Mouse (Mus musculus): ENCODE data around the gene Taf7l. TPM values are rescaled to one million over a fixed set of nuclear protein-coding genes. Genes with fewer than 3 reads are reported as not detected.

The Taf7l gene
- polyA plus RNA-seq, 1 experiment from 2014 or later = not detected

- Histone ChIP-seq H3K4me1 (replicated peaks; ENCODE audit: control insufficient read depth, insufficient read depth, low read length) (no peaks in the 10 kb centered on the region), H3K36me3 (ENCODE audit: control insufficient read depth, insufficient read depth, low read length) (no peaks in the 10 kb centered on the region), H3K27ac (ENCODE audit: low read length) (no peak overlapping the region), H3K4me2 (ENCODE audit: low read depth, low read length) (no peak overlapping the region), H3K4me3 (ENCODE audit: low read length) (no peak overlapping the region), H3K9ac (ENCODE audit: low read length) (no peak overlapping the region), H3K27me3 (ENCODE audit: control insufficient read depth, insufficient read depth, low read depth, low read length) (no peaks in the 10 kb centered on the region), H3K9me3 (ENCODE audit: control insufficient read depth, low read length) (no peaks in the 10 kb centered on the region)
- WGBS = 47% methylated on average over 6 of the region's 6 CpGs
- ATAC-seq (ENCODE audit: low read depth) = 0 out of 2 replicates have a peak, but pooled peaks have one; percentile 15
Observed at GRCm38 (mm10) chrX:134426819-134427218, 49.5 kb downstream of the Taf7l start.

GRCm38 (mm10) chrX:134425798-134426197 is 50.5 kb downstream of the Taf7l start:
- Histone ChIP-seq H3K4me1 (replicated peaks; ENCODE audit: control insufficient read depth, insufficient read depth, low read length) (no peaks in the 10 kb centered on the region), H3K4me3 (ENCODE audit: low read length) (no peak overlapping the region), H3K4me2 (ENCODE audit: low read depth, low read length) (no peak overlapping the region), H3K27me3 (ENCODE audit: control insufficient read depth, insufficient read depth, low read depth, low read length) (no peaks in the 10 kb centered on the region), H3K36me3 (ENCODE audit: control insufficient read depth, insufficient read depth, low read length) (no peaks in the 10 kb centered on the region), H3K9me3 (ENCODE audit: control insufficient read depth, low read length) (no peaks in the 10 kb centered on the region), H3K9ac (ENCODE audit: low read length) (no peak overlapping the region), H3K27ac (ENCODE audit: low read length) (no peak overlapping the region)
- 77% methylated on average over 10 of the region's 10 CpGs for WGBS
- ATAC-seq (ENCODE audit: low read depth) = no peak

- Histone ChIP-seq H3K4me1 (replicated peaks; ENCODE audit: control insufficient read depth, insufficient read depth, low read length) (no peaks in the 10 kb centered on the region), H3K4me2 (ENCODE audit: low read depth, low read length) (no peak overlapping the region), H3K9ac (ENCODE audit: low read length) (no peak overlapping the region), H3K27me3 (ENCODE audit: control insufficient read depth, insufficient read depth, low read depth, low read length) (no peaks in the 10 kb centered on the region), H3K27ac (ENCODE audit: low read length) (no peak overlapping the region), H3K4me3 (ENCODE audit: low read length) (no peak overlapping the region), H3K9me3 (ENCODE audit: control insufficient read depth, low read length) (no peaks in the 10 kb centered on the region), H3K36me3 (ENCODE audit: control insufficient read depth, insufficient read depth, low read length) (no peaks in the 10 kb centered on the region)
- ATAC-seq (ENCODE audit: low read depth) = no peak
- WGBS = 100% methylated on average over 4 of the region's 5 CpGs
Observed at GRCm38 (mm10) chrX:134424263-134424662, 52.0 kb downstream of the Taf7l start.

GRCm38 (mm10) chrX:134420097-134420496 is 56.2 kb downstream of the Taf7l start:
- H3K9ac ChIP-seq (ENCODE audit: low read length) = no peak overlapping the region
- no peaks in the 10 kb centered on the region for H3K4me1 ChIP-seq (replicated peaks; ENCODE audit: control insufficient read depth, insufficient read depth, low read length)
- H3K27me3 ChIP-seq (ENCODE audit: control insufficient read depth, insufficient read depth, low read depth, low read length) = no peaks in the 10 kb centered on the region
- no peaks in the 10 kb centered on the region for H3K36me3 ChIP-seq (ENCODE audit: control insufficient read depth, insufficient read depth, low read length)
- ATAC-seq (ENCODE audit: low read depth) = no peak
- H3K27ac ChIP-seq (ENCODE audit: low read length) = no peak overlapping the region
- 79% methylated on average over 5 of the region's 5 CpGs for whole genome bisulfite sequencing
- H3K9me3 ChIP-seq (ENCODE audit: control insufficient read depth, low read length) = no peaks in the 10 kb centered on the region
- H3K4me3 ChIP-seq (ENCODE audit: low read length) = no peak overlapping the region
- H3K4me2 ChIP-seq (ENCODE audit: low read depth, low read length) = no peak overlapping the region

GRCm38 (mm10) chrX:134412096-134412495 is 64.2 kb downstream of the Taf7l start:
- no peaks in the 10 kb centered on the region for H3K36me3 ChIP-seq (ENCODE audit: control insufficient read depth, insufficient read depth, low read length)
- H3K9ac ChIP-seq (ENCODE audit: low read length) = no peak overlapping the region
- no peaks in the 10 kb centered on the region for H3K27me3 ChIP-seq (ENCODE audit: control insufficient read depth, insufficient read depth, low read depth, low read length)
- H3K4me3 ChIP-seq (ENCODE audit: low read length) = no peak overlapping the region
- no peak overlapping the region for H3K4me2 ChIP-seq (ENCODE audit: low read depth, low read length)
- H3K27ac ChIP-seq (ENCODE audit: low read length) = no peak overlapping the region
- H3K9me3 ChIP-seq (ENCODE audit: control insufficient read depth, low read length) = no peaks in the 10 kb centered on the region
- WGBS = 81% methylated on average over 1 of the region's 1 CpGs
- H3K4me1 ChIP-seq (replicated peaks; ENCODE audit: control insufficient read depth, insufficient read depth, low read length) = no peaks in the 10 kb centered on the region
- ATAC-seq (ENCODE audit: low read depth) = no peak

Other genes with a start within 250 kb of the Taf7l start
- 20.1 and 20.4 TPM in 2 replicates for gene Trmt2b, start 199.5 kb downstream of the Taf7l start, polyA plus RNA-seq (2015; fragmentation: Nextera tagmentation; extraction: Ambion mirVana)
- 3.6 and 4.4 TPM in 2 replicates for gene Tmem35a, start 181.3 kb downstream of the Taf7l start, polyA plus RNA-seq (2015; fragmentation: Nextera tagmentation; extraction: Ambion mirVana)
- 29.5 and 34.5 TPM in 2 replicates for gene Cenpi, start 168.4 kb downstream of the Taf7l start, polyA plus RNA-seq (2015; fragmentation: Nextera tagmentation; extraction: Ambion mirVana)
- gene Drp2, start 71.9 kb downstream of the Taf7l start, polyA plus RNA-seq (2015; fragmentation: Nextera tagmentation; extraction: Ambion mirVana) = 0.40 and 0.41 TPM in 2 replicates
- 58.2 and 58.4 TPM in 2 replicates for gene Timm8a1, start 65.4 kb upstream of the Taf7l start, polyA plus RNA-seq (2015; fragmentation: Nextera tagmentation; extraction: Ambion mirVana)
- 1.9 and 2.1 TPM in 2 replicates for gene Btk, start 107.1 kb upstream of the Taf7l start, polyA plus RNA-seq (2015; fragmentation: Nextera tagmentation; extraction: Ambion mirVana)
- gene Rpl36a, start 109.2 kb upstream of the Taf7l start, polyA plus RNA-seq (2015; fragmentation: Nextera tagmentation; extraction: Ambion mirVana) = 359 and 439 TPM in 2 replicates
- gene Gla, start 124.6 kb upstream of the Taf7l start, polyA plus RNA-seq (2015; fragmentation: Nextera tagmentation; extraction: Ambion mirVana) = 6.9 TPM in 2 replicates
- gene Hnrnph2, start 124.7 kb upstream of the Taf7l start, polyA plus RNA-seq (2015; fragmentation: Nextera tagmentation; extraction: Ambion mirVana) = 160 and 172 TPM in 2 replicates
- gene Armcx4, start 210.0 kb upstream of the Taf7l start, polyA plus RNA-seq (2015; fragmentation: Nextera tagmentation; extraction: Ambion mirVana) = 5.0 and 5.3 TPM in 2 replicates
- gene Armcx1, start 241.5 kb upstream of the Taf7l start, polyA plus RNA-seq (2015; fragmentation: Nextera tagmentation; extraction: Ambion mirVana) = 52.7 and 54.0 TPM in 2 replicates